Mouse (Mus musculus) mammary gland, adult 2 months (tissue): ENCODE data around the gene 4930507D05Rik. TPM values are rescaled to one million over a fixed set of nuclear protein-coding genes. Genes with fewer than 3 reads are reported as not detected.

ENCODE experiments used
- polyA plus RNA-seq: library from polyadenylated mRNA; depleted of rRNA; stranded (reverse); fragments of >200 nt; gene quantifications from 2 replicates; pipeline ENCODE4 v1.2.3, GENCODE M21; 2012; ENCODE audit warnings: low replicate concordance; rRNA removed

4930507D05Rik gene
- polyA plus RNA-seq: 0.07 and 0.18 TPM in 2 replicates

GRCm38 (mm10) chr10:62449364-62450279 is at the start of gene 4930507D05Rik, which contains the start of gene Supv3l1:
Gene 4930507D05Rik, plus strand, starts transcription at chr10:62449489.
Gene Supv3l1, minus strand, starts transcription at chr10:62449738.

GRCm38 (mm10) chr10:62422255-62422654 is 27.0 kb upstream of the 4930507D05Rik start, which contains the start of gene Hkdc1:
Gene Hkdc1, minus strand, starts transcription at chr10:62422491.

GRCm38 (mm10) chr10:62486618-62487415 is 37.5 kb downstream of the 4930507D05Rik start, which contains the start of gene Vps26a:
Gene Vps26a, minus strand, starts transcription at chr10:62486805.

Other genes starting within 250 kb of the 4930507D05Rik start
- 61.8 and 62.5 TPM in 2 replicates for gene Tspan15, start 218.2 kb upstream of the 4930507D05Rik start, polyA plus RNA-seq
- 0.34 TPM in 1 of 2 replicates, not detected in the other for gene Tacr2, start 197.1 kb upstream of the 4930507D05Rik start, polyA plus RNA-seq
- 24.7 and 40.6 TPM in 2 replicates for gene Hk1, start 69.6 kb upstream of the 4930507D05Rik start, polyA plus RNA-seq
- not detected in 2 replicates for gene Hkdc1, start 27.0 kb upstream of the 4930507D05Rik start, polyA plus RNA-seq
- 13.0 and 20.2 TPM in 2 replicates for gene Supv3l1, start 249 bp downstream of the 4930507D05Rik start, polyA plus RNA-seq
- 6.4 and 19.4 TPM in 2 replicates for gene Vps26a, start 37.3 kb downstream of the 4930507D05Rik start, polyA plus RNA-seq
- 38.9 and 42.1 TPM in 2 replicates for gene Srgn, start 78.0 kb downstream of the 4930507D05Rik start, polyA plus RNA-seq
- 26.9 and 47.2 TPM in 2 replicates for gene Kif1bp, start 129.0 kb downstream of the 4930507D05Rik start, polyA plus RNA-seq
- 7.9 and 14.4 TPM in 2 replicates for gene Ddx21, start 152.8 kb downstream of the 4930507D05Rik start, polyA plus RNA-seq
- gene Ddx50, start 201.7 kb downstream of the 4930507D05Rik start, polyA plus RNA-seq: 5.8 and 10.4 TPM in 2 replicates